In the genomic region with DNA sequence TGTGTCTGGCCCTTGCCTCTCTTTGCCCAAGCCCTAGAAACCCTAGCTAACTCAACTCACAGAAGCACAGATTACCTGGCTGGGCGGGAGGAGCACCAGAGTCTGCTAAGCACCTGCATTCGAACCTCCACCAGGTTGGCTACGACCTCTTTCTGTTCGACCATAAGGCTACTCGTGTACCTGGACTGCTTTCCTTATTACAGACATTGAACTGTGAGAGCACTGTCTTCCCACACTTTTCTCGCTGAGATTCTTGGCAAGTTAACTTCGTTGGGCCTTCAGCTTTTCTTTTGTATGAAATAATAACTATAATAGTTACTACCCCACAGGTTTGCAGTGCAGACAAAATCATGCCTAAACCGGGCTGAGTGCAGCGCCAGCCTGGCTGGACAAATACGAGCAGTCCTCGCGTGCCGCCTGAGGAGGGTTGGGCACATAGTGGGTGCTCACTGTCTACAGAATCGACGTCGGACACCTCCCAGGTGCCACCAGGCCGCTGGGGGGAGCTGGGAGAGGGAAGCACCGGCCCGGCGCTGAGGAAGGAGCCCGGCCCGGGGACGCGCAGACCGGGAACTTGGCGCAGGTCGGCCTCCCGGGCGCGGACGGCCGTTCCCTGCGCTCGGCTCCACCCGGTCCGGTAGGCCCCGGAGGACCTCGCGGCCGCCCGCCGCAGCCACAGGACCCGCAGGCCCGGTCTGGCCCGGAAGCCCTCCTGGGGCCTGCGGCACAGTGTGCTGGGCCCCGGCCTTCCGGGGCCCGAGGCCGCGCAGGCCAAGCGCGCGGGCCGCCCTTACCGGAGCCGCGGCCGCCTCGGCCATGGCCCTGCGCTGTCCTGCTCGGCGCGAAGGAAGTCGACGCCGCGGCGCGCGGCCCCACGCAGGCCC, we compare ENCODE assay signal across 8 mouse cellular contexts. TPM values are rescaled to one million over a fixed set of nuclear protein-coding genes. Genes with fewer than 3 reads are reported as not detected.
DNase-seq lines count a peak whose midpoint lies in the region; ATAC-seq and TF ChIP-seq lines count a peak whose summit lies in the region.

No protein-coding gene starts in this region.

- H3K36me3 ChIP-seq in ES-Bruce4 (ENCODE audit: control insufficient read depth, insufficient read depth, low read length, poor library complexity, severe bottlenecking) = peaks cover 23% of the 10 kb centered on the region
- H3K36me3 ChIP-seq in forebrain, embryonic 13.5 days (ENCODE audit: poor library complexity, severe bottlenecking) = peaks cover 30% of the 10 kb centered on the region
- peaks cover 34% of the 10 kb centered on the region for H3K36me3 ChIP-seq in lung, embryonic 14.5 days (ENCODE audit: insufficient read depth)
- H3K36me3 ChIP-seq in neural tube, embryonic 15.5 days = peaks cover 27% of the 10 kb centered on the region
- peaks cover 8% of the 10 kb centered on the region for H3K36me3 ChIP-seq in testis, adult 2 months (ENCODE audit: control insufficient read depth, insufficient read depth, low read length)

- TF ChIP-seq POLR2A in ES-Bruce4 (IDR thresholded peaks at IDR 0.05; ENCODE audit: insufficient read depth, low read length) = no peak
- no peak for TF ChIP-seq POLR2A in testis, adult 2 months (IDR thresholded peaks at IDR 0.05; ENCODE audit: control insufficient read depth, low read depth, low read length)

- H3K27me3 ChIP-seq in ES-Bruce4 (ENCODE audit: control insufficient read depth, insufficient read depth, low read length, poor library complexity, severe bottlenecking) = no peaks in the 10 kb centered on the region
- no peaks in the 10 kb centered on the region for H3K27me3 ChIP-seq in forebrain, embryonic 13.5 days
- no peaks in the 10 kb centered on the region for H3K27me3 ChIP-seq in lung, embryonic 14.5 days (ENCODE audit: insufficient read depth, low read length)
- no peaks in the 10 kb centered on the region for H3K27me3 ChIP-seq in neural tube, embryonic 15.5 days (replicated peaks)
- H3K27me3 ChIP-seq in testis, adult 2 months (ENCODE audit: control insufficient read depth, insufficient read depth, low read length) = no peaks in the 10 kb centered on the region

- no peak for TF ChIP-seq EP300 in ES-Bruce4 (IDR thresholded peaks at IDR 0.05; ENCODE audit: insufficient read depth, low read depth, low read length)

- H3K4me1 ChIP-seq in ES-Bruce4 (ENCODE audit: control insufficient read depth, insufficient read depth, low read length) = no peaks in the 10 kb centered on the region
- H3K4me1 ChIP-seq in forebrain, embryonic 13.5 days = peaks cover 15% of the 10 kb centered on the region
- 0 out of 2 replicates have a peak, but pooled peaks cover 5% of the 10 kb centered on the region for H3K4me1 ChIP-seq in lung, embryonic 14.5 days (ENCODE audit: insufficient read depth)
- peaks cover 17% of the 10 kb centered on the region for H3K4me1 ChIP-seq in neural tube, embryonic 15.5 days
- H3K4me1 ChIP-seq in testis, adult 2 months (ENCODE audit: control insufficient read depth, insufficient read depth, low read length) = peaks cover 6% of the 10 kb centered on the region

- peak overlapping the region; percentile 74 for H3K4me2 ChIP-seq in forebrain, embryonic 13.5 days
- peak overlapping the region; percentile 81 for H3K4me2 ChIP-seq in lung, embryonic 14.5 days
- peak overlapping the region; percentile 84 for H3K4me2 ChIP-seq in neural tube, embryonic 15.5 days

- no peak overlapping the region for H3K27ac ChIP-seq in ES-Bruce4 (ENCODE audit: insufficient read depth, low read length)
- peak overlapping the region; percentile 89 for H3K27ac ChIP-seq in forebrain, embryonic 13.5 days
- peak overlapping the region; percentile 91 for H3K27ac ChIP-seq in lung, embryonic 14.5 days (ENCODE audit: low read depth)
- peak overlapping the region; percentile 86 for H3K27ac ChIP-seq in neural tube, embryonic 15.5 days (replicated peaks)
- H3K27ac ChIP-seq in testis, adult 2 months (ENCODE audit: control insufficient read depth, insufficient read depth, low read depth, low read length) = peak overlapping the region; percentile 87

- WGBS in forebrain, embryonic 13.5 days = 2% methylated on average over 56 of the region's 72 CpGs
- 1% methylated on average over 68 of the region's 72 CpGs for WGBS in lung, embryonic 14.5 days
- WGBS in neural tube, embryonic 15.5 days = 3% methylated on average over 71 of the region's 72 CpGs

- H3K4me3 ChIP-seq in ES-Bruce4 (ENCODE audit: low read depth, low read length) = peak overlapping the region; percentile 72
- peak overlapping the region; percentile 81 for H3K4me3 ChIP-seq in forebrain, embryonic 13.5 days
- peak overlapping the region; percentile 82 for H3K4me3 ChIP-seq in lung, embryonic 14.5 days (ENCODE audit: low read depth, low read length)
- H3K4me3 ChIP-seq in neural tube, embryonic 15.5 days (replicated peaks) = peak overlapping the region; percentile 71
- peak overlapping the region; percentile 86 for H3K4me3 ChIP-seq in testis, adult 2 months (ENCODE audit: control insufficient read depth, low read depth, low read length)

- H3K9me3 ChIP-seq in ES-Bruce4 (replicated peaks; ENCODE audit: control insufficient read depth, insufficient read depth, low read length, poor library complexity, severe bottlenecking) = no peaks in the 10 kb centered on the region
- no peaks in the 10 kb centered on the region for H3K9me3 ChIP-seq in forebrain, embryonic 13.5 days (replicated peaks)
- H3K9me3 ChIP-seq in lung, embryonic 14.5 days (ENCODE audit: low read depth, low read length) = no peaks in the 10 kb centered on the region
- no peaks in the 10 kb centered on the region for H3K9me3 ChIP-seq in neural tube, embryonic 15.5 days (replicated peaks)

- no peak for TF ChIP-seq CTCF in ES-Bruce4 (IDR thresholded peaks at IDR 0.05; ENCODE audit: low read depth, low read length)
- peak; percentile 43 for TF ChIP-seq CTCF in lung, embryonic 14.5 days (IDR thresholded peaks at IDR 0.05; ENCODE audit: low read depth)
- no peak for TF ChIP-seq CTCF in testis, adult 2 months (IDR thresholded peaks at IDR 0.05; ENCODE audit: control insufficient read depth, insufficient read depth, insufficient replicate concordance, low read depth, low read length)

- intact Hi-C loops in heart, postnatal 10 days (cut with DNase I) = no loop called here

- DNase-seq in cerebellum, adult 11 months = peak; percentile 67
- peak; percentile 80 to 81 for DNase-seq in heart, postnatal 10 days
- DNase-seq in kidney, postnatal 4 days = peak; percentile 76 to 84
- peak; percentile 71 for DNase-seq in lung, embryonic 14.5 days

- peak; percentile 89 for ATAC-seq in forebrain, embryonic 13.5 days
- peak; percentile 91 for ATAC-seq in lung, embryonic 14.5 days (ENCODE audit: insufficient read depth)
- ATAC-seq in neural tube, embryonic 15.5 days (ENCODE audit: low FRiP score) = peak; percentile 84

- H3K9ac ChIP-seq in ES-Bruce4 (ENCODE audit: low read depth, poor library complexity, severe bottlenecking) = peak overlapping the region; percentile 88
- H3K9ac ChIP-seq in forebrain, embryonic 13.5 days = peak overlapping the region; percentile 97
- H3K9ac ChIP-seq in lung, embryonic 14.5 days = peak overlapping the region; percentile 97
- H3K9ac ChIP-seq in neural tube, embryonic 15.5 days (replicated peaks) = peak overlapping the region; percentile 85

RNA-seq across cellular contexts. Expression of a gene that starts 0.6 kb away (rescaled TPM):
- polyA plus RNA-seq in ES-Bruce4 (2011; ENCODE audit: insufficient read depth, insufficient read length, low read depth, missing spikeins) = 18.5 and 20.0 TPM in 2 replicates
- polyA plus RNA-seq in forebrain, embryonic 13.5 days (2015; fragmentation: Nextera tagmentation; extraction: Ambion mirVana) = 17.2 and 18.2 TPM in 2 replicates
- total RNA-seq in heart, postnatal 10 days (2021) = 10 to 100 TPM; 17.1 to 17.6 TPM
- 27.3 and 30.1 TPM in 2 replicates for polyA plus RNA-seq in lung, embryonic 14.5 days (2014; fragmentation: Nextera tagmentation; extraction: Ambion mirVana)
- 19.4 and 21.9 TPM in 2 replicates for polyA plus RNA-seq in neural tube, embryonic 15.5 days (2015; fragmentation: Nextera tagmentation; extraction: Ambion mirVana)
- polyA plus RNA-seq in testis, adult 2 months (2012; rRNA removed) = 17.4 and 18.1 TPM in 2 replicates

RNA-seq across cellular contexts. Expression of a gene that starts 37.1 kb away (rescaled TPM):
- polyA plus RNA-seq in ES-Bruce4 (2011; ENCODE audit: insufficient read depth, insufficient read length, low read depth, missing spikeins) = 22.6 and 23.3 TPM in 2 replicates
- 6.8 and 7.4 TPM in 2 replicates for polyA plus RNA-seq in forebrain, embryonic 13.5 days (2015; fragmentation: Nextera tagmentation; extraction: Ambion mirVana)
- total RNA-seq in heart, postnatal 10 days (2021) = 10 to 100 TPM; 16.6 to 17.3 TPM
- polyA plus RNA-seq in lung, embryonic 14.5 days (2014; fragmentation: Nextera tagmentation; extraction: Ambion mirVana) = 8.6 and 8.7 TPM in 2 replicates
- polyA plus RNA-seq in neural tube, embryonic 15.5 days (2015; fragmentation: Nextera tagmentation; extraction: Ambion mirVana) = 13.4 and 14.8 TPM in 2 replicates
- 3.0 and 5.2 TPM in 2 replicates for polyA plus RNA-seq in testis, adult 2 months (2012; rRNA removed)
